Mouse (Mus musculus): Measurements from ENCODE around the gene Gas2l1. TPM values are rescaled to one million over a fixed set of nuclear protein-coding genes. Genes with fewer than 3 reads are reported as not detected.

Gene Gas2l1
- polyA plus RNA-seq (2012; fragmentation: generic; extraction: Trizol), result 104 TPM
- long read RNA-seq, experiment 1, transcript Gas2l1-202 (7 exons, 2,847 nt), result minor isoform, 9 of 40 reads
- long read RNA-seq, experiment 1, transcript Gas2l1-203 (6 exons, 2,530 nt), result major isoform, 10 of 40 reads
- long read RNA-seq, experiment 1, partial matches to known transcripts, result 14 of 40 reads
- long read RNA-seq, experiment 1, other reads (novel, unspliced or antisense), result 7 of 40 reads
- long read RNA-seq, experiment 2, transcript Gas2l1-202 (7 exons, 2,847 nt), result minor isoform, 12 of 148 reads
- long read RNA-seq, experiment 2, transcript Gas2l1-203 (6 exons, 2,530 nt), result major isoform, 50 of 148 reads
- long read RNA-seq, experiment 2, partial matches to known transcripts, result 24 of 148 reads
- long read RNA-seq, experiment 2, other reads (novel, unspliced or antisense), result 62 of 148 reads

DNA sequence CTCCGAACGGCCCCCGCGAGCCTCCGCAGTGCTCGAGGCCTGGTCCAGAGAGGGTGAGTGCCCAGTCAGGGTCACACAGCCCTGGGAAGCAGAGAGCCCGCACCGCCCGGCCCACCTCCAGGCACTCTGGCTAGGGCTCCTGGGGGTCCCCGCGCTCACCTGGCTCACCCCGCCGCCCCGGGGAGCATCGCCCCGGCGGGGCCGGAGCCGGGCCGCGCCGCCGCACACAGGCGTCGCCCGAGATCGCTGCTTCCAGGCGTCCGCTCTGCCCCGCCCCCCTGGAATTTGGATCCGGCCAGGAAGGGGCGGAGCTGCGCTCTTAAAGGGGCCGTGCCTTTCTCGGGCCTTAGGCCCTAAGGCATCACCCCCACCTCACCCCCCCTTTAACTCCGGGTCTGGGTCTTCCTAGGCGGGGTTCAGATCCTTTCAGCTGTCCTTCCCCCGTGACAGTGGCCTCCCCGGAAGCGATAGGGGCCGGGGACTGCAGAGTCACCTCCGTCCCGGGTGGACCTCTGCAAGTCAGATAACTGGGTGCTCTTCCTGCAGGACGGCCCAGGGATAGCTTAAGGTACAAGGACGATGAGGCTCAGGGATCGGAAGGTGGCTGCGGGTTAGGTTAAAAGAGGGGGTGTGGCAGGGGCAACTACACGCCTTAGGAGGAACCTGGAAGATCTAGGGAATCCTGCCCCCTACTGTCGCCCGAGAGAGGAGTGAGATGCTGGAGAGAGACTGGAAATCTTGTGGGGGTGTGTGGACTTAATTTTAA is at the start of gene Gas2l1:
TSS of gene Gas2l1 (minus strand) at position 272 of the 766 bp plus-strand sequence.
- Histone ChIP-seq H3K27me3 (ENCODE audit: control insufficient read depth, insufficient read depth, insufficient read length) (no peaks in the 10 kb centered on the region), H3K79me2 (ENCODE audit: control insufficient read depth, insufficient read depth) (peaks cover 31% of the 10 kb centered on the region), H3ac (ENCODE audit: control insufficient read depth, insufficient read length, low read depth) (peak within 1 kb of the TSS; percentile 98), H3K79me3 (ENCODE audit: low read depth) (peaks cover 16% of the 10 kb centered on the region), H3K36me3 (ENCODE audit: control insufficient read depth, insufficient read depth) (peaks cover 35% of the 10 kb centered on the region), H3K4me3 (ENCODE audit: insufficient read depth, poor library complexity, severe bottlenecking) (peak within 1 kb of the TSS; percentile 65)
- TF ChIP-seq MYOD1 (IDR thresholded peaks at IDR 0.05; ENCODE audit: control insufficient read depth, insufficient read length, low read depth) (no peak), MAX (IDR thresholded peaks at IDR 0.05) (no peak), CEBPB (IDR thresholded peaks at IDR 0.05; ENCODE audit: low read depth) (no peak), USF1 (IDR thresholded peaks at IDR 0.05; ENCODE audit: low read depth) (no peak), FOSL1 (IDR thresholded peaks at IDR 0.05; ENCODE audit: insufficient read depth, low read length, poor library complexity, severe bottlenecking) (no peak), CTCF (IDR thresholded peaks at IDR 0.05; ENCODE audit: control insufficient read depth, insufficient read depth, insufficient read length) (peak; percentile 58)

DNA sequence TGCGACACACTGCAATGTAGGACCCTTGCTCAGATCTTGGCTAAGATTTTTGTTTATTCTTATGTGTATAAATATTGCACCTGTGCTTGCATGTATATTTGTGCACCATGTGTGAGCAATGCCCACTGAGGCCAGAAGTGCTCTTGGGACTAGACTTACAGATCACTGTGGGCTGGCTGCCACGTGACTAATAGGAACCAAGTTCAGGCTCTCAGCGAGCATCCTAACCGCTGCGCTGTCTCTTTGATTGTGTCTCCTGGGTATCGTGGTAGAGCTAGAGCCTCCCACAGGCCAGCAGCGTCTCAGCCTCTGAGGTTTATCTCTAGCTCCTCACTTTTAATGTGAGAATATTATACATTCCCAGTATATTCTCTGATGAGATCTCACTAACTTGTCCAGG is 48.5 kb upstream of the Gas2l1 start:
- H3K27me3 ChIP-seq (ENCODE audit: control insufficient read depth, insufficient read depth, insufficient read length), result no peaks in the 10 kb centered on the region
- no peaks in the 10 kb centered on the region for H3K79me3 ChIP-seq (ENCODE audit: low read depth)
- H3ac ChIP-seq (ENCODE audit: control insufficient read depth, insufficient read length, low read depth), result no peak overlapping the region
- H3K4me3 ChIP-seq (ENCODE audit: insufficient read depth, poor library complexity, severe bottlenecking), result no peak overlapping the region
- no peaks in the 10 kb centered on the region for H3K79me2 ChIP-seq (ENCODE audit: control insufficient read depth, insufficient read depth)
- no peaks in the 10 kb centered on the region for H3K36me3 ChIP-seq (ENCODE audit: control insufficient read depth, insufficient read depth)
- TF ChIP-seq USF1 (IDR thresholded peaks at IDR 0.05; ENCODE audit: low read depth), result peak; percentile 80
- TF ChIP-seq CTCF (IDR thresholded peaks at IDR 0.05; ENCODE audit: control insufficient read depth, insufficient read depth, insufficient read length), result no peak
- TF ChIP-seq CEBPB (IDR thresholded peaks at IDR 0.05; ENCODE audit: low read depth), result no peak
- no peak for TF ChIP-seq MYOG (IDR thresholded peaks at IDR 0.05; ENCODE audit: control insufficient read depth, extremely low read depth, insufficient read length)
- TF ChIP-seq MAX (IDR thresholded peaks at IDR 0.05), result no peak
- no peak for TF ChIP-seq FOSL1 (IDR thresholded peaks at IDR 0.05; ENCODE audit: insufficient read depth, low read length, poor library complexity, severe bottlenecking)

DNA sequence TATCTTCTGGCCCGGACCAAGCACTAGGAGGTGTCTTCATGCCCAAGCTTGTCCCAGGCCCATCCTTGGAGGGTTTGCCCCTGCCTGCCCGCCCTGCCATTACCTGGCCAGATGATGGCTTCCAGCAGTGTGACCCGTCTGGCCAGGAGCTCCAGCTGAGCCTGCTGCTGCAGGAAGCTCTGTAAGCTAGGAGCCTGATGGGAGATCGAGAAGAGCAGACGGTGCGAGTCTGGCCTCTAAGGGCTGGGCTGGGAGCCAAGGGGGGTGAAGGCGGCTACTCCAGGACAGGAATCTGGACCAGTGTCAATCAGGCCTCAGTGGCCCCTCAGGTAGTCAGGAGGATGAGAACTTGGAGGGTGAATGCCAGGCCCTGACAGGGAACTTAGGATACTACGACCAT is 44.3 kb upstream of the Gas2l1 start:
- no peak for TF ChIP-seq CEBPB (IDR thresholded peaks at IDR 0.05; ENCODE audit: low read depth)
- TF ChIP-seq FOSL1 (IDR thresholded peaks at IDR 0.05; ENCODE audit: insufficient read depth, low read length, poor library complexity, severe bottlenecking), result no peak
- TF ChIP-seq MYOD1 (IDR thresholded peaks at IDR 0.05; ENCODE audit: control insufficient read depth, insufficient read length, low read depth), result no peak
- no peak for TF ChIP-seq CTCF (IDR thresholded peaks at IDR 0.05; ENCODE audit: control insufficient read depth, insufficient read depth, insufficient read length)
- no peak for TF ChIP-seq USF1 (IDR thresholded peaks at IDR 0.05; ENCODE audit: low read depth)
- TF ChIP-seq MAX (IDR thresholded peaks at IDR 0.05), result no peak
- no peak for TF ChIP-seq MYOG (IDR thresholded peaks at IDR 0.05; ENCODE audit: control insufficient read depth, extremely low read depth, insufficient read length)
- Histone ChIP-seq H3K4me3 (ENCODE audit: insufficient read depth, poor library complexity, severe bottlenecking) (no peak overlapping the region), H3K27me3 (ENCODE audit: control insufficient read depth, insufficient read depth, insufficient read length) (no peaks in the 10 kb centered on the region), H3ac (ENCODE audit: control insufficient read depth, insufficient read length, low read depth) (no peak overlapping the region), H3K79me3 (ENCODE audit: low read depth) (no peaks in the 10 kb centered on the region), H3K79me2 (ENCODE audit: control insufficient read depth, insufficient read depth) (no peaks in the 10 kb centered on the region), H3K36me3 (ENCODE audit: control insufficient read depth, insufficient read depth) (no peaks in the 10 kb centered on the region)

DNA sequence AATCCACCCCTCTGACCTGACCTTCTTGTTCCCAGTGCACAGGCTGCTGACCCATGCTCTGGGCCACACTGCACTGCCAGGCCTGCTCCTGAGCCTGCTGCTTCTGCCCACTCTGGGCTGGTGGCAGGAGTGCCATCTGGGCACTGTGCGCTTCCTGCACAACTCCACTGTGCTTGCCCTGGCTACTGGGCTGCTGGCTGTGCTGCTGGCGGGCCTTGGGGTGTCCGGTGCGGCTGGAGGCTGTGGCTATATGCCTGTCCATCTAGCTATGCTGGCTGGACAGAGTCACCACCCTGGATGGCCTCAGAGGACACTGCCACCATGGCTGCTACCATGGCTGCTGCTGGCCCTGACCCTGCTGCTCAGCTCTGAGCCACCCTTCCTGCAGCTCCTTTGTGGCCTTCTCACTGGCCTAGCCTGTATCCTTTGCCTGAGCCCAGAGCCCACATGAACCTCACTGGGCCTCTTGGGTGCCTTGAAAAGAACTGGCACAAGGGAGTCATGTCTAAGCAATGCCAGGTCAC is 38.9 kb upstream of the Gas2l1 start:
- Histone ChIP-seq H3K4me3 (ENCODE audit: insufficient read depth, poor library complexity, severe bottlenecking) (no peak overlapping the region), H3K79me2 (ENCODE audit: control insufficient read depth, insufficient read depth) (peaks cover 18% of the 10 kb centered on the region), H3K79me3 (ENCODE audit: low read depth) (peaks cover 1% of the 10 kb centered on the region), H3ac (ENCODE audit: control insufficient read depth, insufficient read length, low read depth) (no peak overlapping the region), H3K36me3 (ENCODE audit: control insufficient read depth, insufficient read depth) (peaks cover 9% of the 10 kb centered on the region), H3K27me3 (ENCODE audit: control insufficient read depth, insufficient read depth, insufficient read length) (no peaks in the 10 kb centered on the region)
- no peak for TF ChIP-seq USF1 (IDR thresholded peaks at IDR 0.05; ENCODE audit: low read depth)
- no peak for TF ChIP-seq MAX (IDR thresholded peaks at IDR 0.05)
- TF ChIP-seq FOSL1 (IDR thresholded peaks at IDR 0.05; ENCODE audit: insufficient read depth, low read length, poor library complexity, severe bottlenecking), result no peak
- TF ChIP-seq CEBPB (IDR thresholded peaks at IDR 0.05; ENCODE audit: low read depth), result no peak
- TF ChIP-seq MYOG (IDR thresholded peaks at IDR 0.05; ENCODE audit: control insufficient read depth, extremely low read depth, insufficient read length), result no peak
- no peak for TF ChIP-seq CTCF (IDR thresholded peaks at IDR 0.05; ENCODE audit: control insufficient read depth, insufficient read depth, insufficient read length)
- TF ChIP-seq MYOD1 (IDR thresholded peaks at IDR 0.05; ENCODE audit: control insufficient read depth, insufficient read length, low read depth), result no peak

DNA sequence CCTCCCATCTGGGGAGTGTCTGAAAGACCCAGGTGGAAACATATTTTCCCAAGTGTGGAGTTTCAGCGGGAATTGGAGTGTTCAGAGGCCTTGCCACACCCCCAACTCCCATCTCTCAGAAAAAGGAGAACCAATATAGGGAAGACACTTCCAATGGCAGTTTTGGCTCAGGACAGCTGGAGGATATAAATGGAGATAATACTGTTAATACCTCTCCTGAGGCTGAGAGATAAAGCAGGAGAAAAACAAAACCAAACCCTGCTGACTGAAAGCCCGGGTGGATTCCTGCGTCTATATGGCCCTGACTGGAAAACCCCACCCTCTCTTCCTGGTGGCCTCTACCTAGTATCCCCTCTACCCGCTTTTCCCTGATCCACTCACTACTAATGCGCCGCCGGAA is 37.3 kb upstream of the Gas2l1 start:
- no peaks in the 10 kb centered on the region for H3K27me3 ChIP-seq (ENCODE audit: control insufficient read depth, insufficient read depth, insufficient read length)
- no peak overlapping the region for H3ac ChIP-seq (ENCODE audit: control insufficient read depth, insufficient read length, low read depth)
- TF ChIP-seq FOSL1 (IDR thresholded peaks at IDR 0.05; ENCODE audit: insufficient read depth, low read length, poor library complexity, severe bottlenecking) (no peak), MAX (IDR thresholded peaks at IDR 0.05) (no peak), USF1 (IDR thresholded peaks at IDR 0.05; ENCODE audit: low read depth) (no peak), CTCF (IDR thresholded peaks at IDR 0.05; ENCODE audit: control insufficient read depth, insufficient read depth, insufficient read length) (no peak), MYOG (IDR thresholded peaks at IDR 0.05; ENCODE audit: control insufficient read depth, extremely low read depth, insufficient read length) (no peak), MYOD1 (IDR thresholded peaks at IDR 0.05; ENCODE audit: control insufficient read depth, insufficient read length, low read depth) (no peak), CEBPB (IDR thresholded peaks at IDR 0.05; ENCODE audit: low read depth) (no peak)

More for the DNA sequence above, 37.3 kb upstream of the Gas2l1 start:
- peaks cover 16% of the 10 kb centered on the region for H3K79me3 ChIP-seq (ENCODE audit: low read depth)
- peaks cover 35% of the 10 kb centered on the region for H3K79me2 ChIP-seq (ENCODE audit: control insufficient read depth, insufficient read depth)
- peaks cover 14% of the 10 kb centered on the region for H3K36me3 ChIP-seq (ENCODE audit: control insufficient read depth, insufficient read depth)
- H3K4me3 ChIP-seq (ENCODE audit: insufficient read depth, poor library complexity, severe bottlenecking), result no peak overlapping the region
